Mouse (Mus musculus) embryonic fibroblast, embryonic 13.5 days (primary cell): ENCODE measurements around the gene Cntnap2.
"Not testable (repeated sequence)": the region's sequence is repeated elsewhere in the genome, so short reads cannot be mapped to it uniquely, and the experiment has no call there.

Experiments used
- CTCF ChIP-seq: IDR thresholded peaks from 2 replicates; pipeline ENCODE4 v1.5.1; 2011; ENCODE audit warnings: mild to moderate bottlenecking, control low read depth, low read length, moderate library complexity, borderline replicate concordance; ENCODE audit not compliant: insufficient read depth
- POLR2A ChIP-seq: IDR thresholded peaks from 2 replicates; pipeline ENCODE4 v1.6.1; 2011; ENCODE audit warnings: low read depth, mild to moderate bottlenecking, control low read depth, low read length, moderate library complexity

- TF ChIP-seq POLR2A, CTCF: not testable (repeated sequence)
Measured at GRCm38 (mm10) chr6:47223578-47223977, 2164.4 kb downstream of the Cntnap2 start.
